Mouse (Mus musculus) liver, adult (tissue): ENCODE measurements around the gene Mcpt4.

Source experiments
- GATA4 ChIP-seq: IDR thresholded peaks from 2 replicates; pipeline ENCODE4 v1.6.1; 2014; ENCODE audit warnings: mild to moderate bottlenecking, low read length; ENCODE audit not compliant: insufficient replicate concordance

Mcpt4 gene

DNA sequence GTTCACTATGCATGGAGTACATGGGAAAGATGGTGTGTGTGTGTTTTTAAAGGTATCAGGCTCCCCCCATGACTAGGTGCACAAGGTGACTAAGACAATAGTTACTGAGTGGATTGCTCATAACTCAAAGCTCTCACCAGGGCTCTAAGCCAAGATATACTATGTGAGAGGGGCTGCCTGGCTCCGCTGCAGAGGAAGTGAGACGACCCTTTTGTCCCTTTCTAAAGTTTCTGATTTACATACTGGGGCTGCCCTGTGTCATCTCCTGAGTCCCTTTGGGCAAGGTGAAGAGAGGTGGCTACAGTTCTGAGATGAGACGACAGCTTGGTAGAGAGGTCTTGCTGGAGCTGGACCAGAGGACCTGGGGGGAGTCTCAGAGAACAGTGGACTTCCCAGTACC, 49.0 kb downstream of the Mcpt4 start:
- TF ChIP-seq GATA4 = no peak
